Mouse (Mus musculus) cerebellum, adult 18-20 months (tissue): ENCODE results near the gene Nr5a2.

Experiments used
- DNase-seq, 2 experiments: peaks; one replicate each; pipeline ENCODE4 v3.0.0; 2021

Gene Nr5a2

GRCm38 (mm10) chr1:136948511-136949275 is 11.6 kb downstream of the Nr5a2 start:
- no peak for DNase-seq

- no peak for DNase-seq
Measured at GRCm38 (mm10) chr1:136948127-136948422, 12.2 kb downstream of the Nr5a2 start.

- no peak for DNase-seq
Measured at GRCm38 (mm10) chr1:136947394-136948126, 12.7 kb downstream of the Nr5a2 start.

GRCm38 (mm10) chr1:136946806-136947393 is 13.3 kb downstream of the Nr5a2 start:
- DNase-seq: no peak

- DNase-seq: no peak
Measured at GRCm38 (mm10) chr1:136946404-136946803, 13.8 kb downstream of the Nr5a2 start.

GRCm38 (mm10) chr1:136945876-136946275 is 14.4 kb downstream of the Nr5a2 start:
- DNase-seq: no peak

- no peak for DNase-seq
Measured at GRCm38 (mm10) chr1:136945426-136945825, 14.8 kb downstream of the Nr5a2 start.

- no peak for DNase-seq
Measured at GRCm38 (mm10) chr1:136940603-136941002, 19.6 kb downstream of the Nr5a2 start.

GRCm38 (mm10) chr1:136939220-136939619 is 21.0 kb downstream of the Nr5a2 start:
- no peak for DNase-seq

- DNase-seq: no peak
Measured at GRCm38 (mm10) chr1:136935960-136936324, 24.3 kb downstream of the Nr5a2 start.

- DNase-seq: no peak
Measured at GRCm38 (mm10) chr1:136935316-136935959, 24.8 kb downstream of the Nr5a2 start.

- no peak for DNase-seq
Measured at GRCm38 (mm10) chr1:136934051-136934450, 26.2 kb downstream of the Nr5a2 start.

GRCm38 (mm10) chr1:136931026-136931425 is 29.2 kb downstream of the Nr5a2 start:
- no peak for DNase-seq

GRCm38 (mm10) chr1:136929743-136930142 is 30.5 kb downstream of the Nr5a2 start:
- no peak for DNase-seq

- DNase-seq: no peak
Measured at GRCm38 (mm10) chr1:136927428-136927827, 32.8 kb downstream of the Nr5a2 start.

GRCm38 (mm10) chr1:136926026-136926425 is 34.2 kb downstream of the Nr5a2 start:
- DNase-seq: no peak

GRCm38 (mm10) chr1:136920089-136920488 is 40.2 kb downstream of the Nr5a2 start:
- DNase-seq: no peak

- DNase-seq: no peak
Measured at GRCm38 (mm10) chr1:136918791-136919190, 41.5 kb downstream of the Nr5a2 start.

- DNase-seq: no peak
Measured at GRCm38 (mm10) chr1:136915438-136915837, 44.8 kb downstream of the Nr5a2 start.

- no peak for DNase-seq
Measured at GRCm38 (mm10) chr1:136911996-136912395, 48.3 kb downstream of the Nr5a2 start.

- no peak for DNase-seq
Measured at GRCm38 (mm10) chr1:136911594-136911860, 48.7 kb downstream of the Nr5a2 start.

- DNase-seq: no peak
Measured at GRCm38 (mm10) chr1:136910741-136911593, 49.3 kb downstream of the Nr5a2 start.

- no peak for DNase-seq
Measured at GRCm38 (mm10) chr1:136910144-136910543, 50.1 kb downstream of the Nr5a2 start.
